Mouse (Mus musculus): ENCODE data around the gene Pum2.

Gene Pum2

GRCm38 (mm10) chr12:8764221-8764930 is 90.4 kb downstream of the Pum2 start:
- DNase-seq = no peak

DNA sequence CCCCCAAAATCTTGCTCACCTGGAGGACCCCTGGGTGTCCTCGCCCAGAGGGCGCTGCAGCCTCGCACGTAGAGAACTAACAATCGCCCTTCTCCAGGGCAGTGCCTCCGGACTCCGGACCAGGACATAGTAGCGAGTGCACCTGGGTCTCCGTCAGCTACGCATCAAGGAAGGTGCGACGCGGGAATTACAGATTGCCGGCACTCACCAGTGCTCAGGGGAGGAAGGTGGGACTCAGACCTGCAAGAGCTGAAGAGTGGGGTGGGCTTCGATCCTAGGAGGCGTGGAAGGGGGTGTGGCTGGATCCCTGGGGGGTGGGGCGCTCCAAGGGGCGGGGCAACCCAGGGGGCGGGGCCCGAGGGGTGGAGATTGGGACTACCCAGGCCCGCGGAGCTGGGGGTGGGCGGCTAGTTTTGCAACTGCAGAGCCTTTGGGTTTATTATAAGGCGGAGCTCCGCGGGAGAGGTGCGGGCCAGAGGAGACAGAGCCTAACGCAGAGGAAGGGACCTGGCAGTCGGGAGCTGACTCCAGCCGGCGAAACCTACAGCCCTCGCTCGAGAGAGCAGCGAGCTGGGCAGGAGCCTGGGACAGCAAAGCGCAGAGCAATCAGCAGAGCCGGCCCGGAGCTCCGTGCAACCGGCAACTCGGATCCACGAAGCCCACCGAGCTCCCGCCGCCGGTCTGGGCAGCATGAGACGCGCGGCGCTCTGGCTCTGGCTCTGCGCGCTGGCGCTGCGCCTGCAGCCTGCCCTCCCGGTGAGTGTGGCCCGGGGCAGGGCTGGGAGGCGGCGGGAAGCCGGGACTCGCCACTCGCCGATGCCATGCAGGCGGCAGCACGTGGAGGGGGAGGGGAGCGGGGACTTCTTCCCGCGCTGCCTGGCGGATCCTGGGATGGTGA is 97.3 kb downstream of the Pum2 start, which contains the start of gene Sdc1:
Gene Sdc1 (plus strand): TSS at position 378 of the 898 bp plus-strand sequence.
- peak; percentile 89 to 91 for DNase-seq

DNA sequence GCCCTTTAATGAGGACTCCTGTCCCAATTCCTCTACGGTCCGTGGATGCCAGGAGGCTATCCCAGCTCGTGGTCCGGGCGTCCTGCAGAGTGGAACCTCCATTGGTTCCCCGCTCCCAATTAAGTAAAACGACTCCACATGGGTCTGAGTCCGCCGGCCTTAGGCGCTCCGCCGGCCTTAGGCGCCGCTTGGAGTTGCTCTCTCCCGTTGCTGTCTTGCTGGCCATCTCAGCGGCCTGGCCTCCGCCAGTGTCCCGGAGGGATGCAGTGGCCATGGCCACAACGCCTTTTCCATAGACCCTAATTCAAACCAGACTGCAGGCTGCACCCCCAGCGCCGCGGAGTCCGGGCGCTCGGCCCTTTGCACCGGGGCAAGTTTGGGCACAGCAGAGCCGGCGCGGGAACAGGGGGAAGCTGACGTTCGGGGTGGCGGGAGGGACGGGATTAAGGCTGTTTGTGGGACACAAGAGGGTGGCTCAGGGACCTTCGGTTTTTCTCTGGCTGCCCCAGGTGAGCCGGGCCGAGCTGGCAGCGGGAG is 98.0 kb downstream of the Pum2 start:
- DNase-seq = no peak

DNA sequence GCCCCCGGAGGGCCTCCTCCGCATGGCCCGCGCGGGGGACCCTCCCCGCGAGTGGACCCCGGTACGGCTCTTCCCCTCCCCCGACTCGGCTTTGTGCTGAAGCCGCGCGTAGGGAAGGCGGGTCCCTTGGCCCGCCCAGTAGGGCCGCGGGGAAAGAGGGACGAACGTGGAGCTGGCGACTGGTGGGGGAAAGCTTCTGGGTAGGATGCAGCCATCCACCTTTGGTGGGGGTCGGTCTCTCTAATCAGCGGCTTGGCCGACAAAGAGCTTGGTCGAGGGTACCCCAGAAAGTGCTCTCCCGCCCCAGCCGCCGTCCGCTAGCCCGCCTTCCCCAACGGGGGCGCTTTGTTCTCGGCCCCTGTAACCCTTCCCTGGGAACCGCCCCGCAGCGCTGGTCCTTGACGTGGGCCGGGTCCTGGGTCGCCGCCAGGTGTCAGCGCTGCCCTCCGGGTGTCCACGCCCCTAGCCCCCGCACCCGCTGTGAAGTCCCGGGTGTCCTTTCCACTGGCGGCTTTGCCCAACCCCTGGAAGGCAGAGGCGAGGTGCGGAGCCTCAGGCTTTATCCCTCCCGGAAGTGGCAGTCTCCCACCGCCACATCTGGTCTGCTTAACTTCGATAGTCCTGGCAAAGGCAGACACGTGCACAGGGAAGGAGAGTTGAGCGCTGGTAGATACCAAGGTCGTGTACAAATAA is 98.7 kb downstream of the Pum2 start:
- DNase-seq = peak; percentile 55 to 69

DNA sequence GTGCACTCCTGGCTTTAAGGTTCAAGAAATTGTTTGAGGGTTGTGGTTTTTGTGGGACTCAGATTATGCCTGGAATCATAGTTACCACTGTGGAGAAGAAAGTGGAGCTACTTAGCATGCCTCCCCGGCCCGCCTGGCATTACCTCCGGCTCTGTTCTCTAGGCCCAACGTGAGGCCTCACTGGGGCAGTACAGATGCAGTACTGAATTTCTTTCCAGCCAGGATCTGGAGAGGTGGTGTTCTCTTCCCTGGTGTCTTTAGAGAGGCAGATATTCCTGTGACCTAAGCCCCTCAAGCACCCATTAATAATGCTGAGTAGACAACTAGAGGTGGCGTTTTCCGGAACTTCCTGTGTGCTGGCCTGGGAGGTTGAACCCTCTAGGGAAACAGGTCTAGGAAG is 99.4 kb downstream of the Pum2 start:
- DNase-seq = no peak

DNA sequence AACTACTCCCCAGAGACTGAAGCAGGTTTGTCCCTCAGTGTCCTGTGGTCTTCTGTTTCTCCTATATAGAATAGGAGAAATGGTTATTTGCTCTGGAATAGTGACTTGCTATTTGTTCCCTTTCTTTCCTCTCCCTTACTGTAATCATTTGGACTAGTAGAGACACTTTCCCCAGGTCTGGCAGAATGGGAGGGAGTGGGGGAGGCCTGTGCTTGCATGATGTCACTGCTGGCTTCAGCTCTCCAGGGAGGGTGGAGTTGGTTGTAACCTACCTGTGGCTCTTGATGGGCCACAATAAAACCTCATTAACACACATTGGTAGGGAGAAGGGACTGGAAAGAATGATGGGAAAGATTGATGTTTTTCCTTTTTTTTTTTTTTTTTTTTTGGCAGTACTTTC is 100.2 kb downstream of the Pum2 start:
- no peak for DNase-seq

GRCm38 (mm10) chr12:8776206-8776605 is 102.3 kb downstream of the Pum2 start:
- no peak for DNase-seq

- DNase-seq = no peak
Measured at GRCm38 (mm10) chr12:8776741-8777140, 102.8 kb downstream of the Pum2 start.

DNA sequence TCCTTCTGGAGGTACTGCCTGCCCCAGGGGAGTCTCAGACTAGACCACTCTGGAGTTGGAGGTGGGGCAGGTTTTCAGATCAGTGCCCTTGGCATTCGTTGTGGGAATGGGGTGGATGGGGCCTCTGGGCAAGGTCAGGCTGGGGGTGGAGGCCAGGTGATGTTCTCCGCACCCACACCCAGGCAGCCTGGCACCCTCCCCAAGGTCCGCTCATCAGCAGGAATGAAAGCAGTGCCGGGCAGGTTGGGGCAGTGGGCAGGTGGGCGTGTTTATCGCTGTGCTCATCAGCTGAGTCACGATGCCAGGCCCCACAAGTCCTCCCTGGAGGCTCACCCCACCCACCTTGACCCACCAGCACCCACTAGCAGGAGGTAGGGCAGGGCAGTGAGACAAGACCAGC is 104.2 kb downstream of the Pum2 start:
- no peak for DNase-seq

DNA sequence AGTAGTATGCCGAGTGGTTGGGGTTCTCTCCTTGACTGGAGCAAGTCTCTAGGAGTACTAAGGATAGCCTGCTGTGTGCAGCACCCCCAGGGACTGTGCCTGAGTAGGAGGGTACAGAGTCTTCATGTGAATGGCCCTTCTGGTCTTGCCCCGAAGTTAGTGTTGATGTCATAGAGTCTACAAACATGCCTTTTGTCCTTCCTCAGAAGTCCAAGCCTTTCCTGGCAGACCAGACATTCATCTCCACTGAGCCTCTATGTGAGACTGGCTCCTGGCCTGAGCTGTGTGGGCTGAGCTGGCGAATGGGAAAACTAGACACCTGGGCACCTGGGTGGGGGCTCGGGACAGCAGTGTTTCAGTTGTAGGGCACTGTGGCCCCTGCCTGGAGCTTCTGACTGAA is 105.9 kb downstream of the Pum2 start:
- no peak for DNase-seq

DNA sequence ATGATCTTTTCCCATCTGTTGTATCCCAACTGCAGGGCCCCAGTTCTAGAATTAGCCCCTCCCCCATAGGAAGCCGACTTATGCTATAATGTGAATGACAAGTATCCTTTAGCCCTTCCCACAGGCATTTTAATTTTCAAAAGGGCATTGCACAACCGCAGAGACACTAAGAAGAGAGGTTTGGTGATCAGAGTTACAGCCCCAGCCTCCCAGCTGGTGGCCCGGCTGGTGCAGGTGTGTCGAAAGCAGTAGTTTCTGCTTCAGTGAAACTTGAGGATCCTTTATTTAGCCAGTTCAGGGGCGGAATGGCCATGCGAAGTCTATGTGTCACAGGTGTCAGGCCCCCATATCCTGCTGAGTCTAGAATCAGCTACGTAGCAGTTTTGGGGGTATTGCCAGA is 107.2 kb downstream of the Pum2 start:
- DNase-seq = no peak

- DNase-seq = peak; percentile 59 to 72
Measured at GRCm38 (mm10) chr12:8781681-8782378, 107.9 kb downstream of the Pum2 start.

DNA sequence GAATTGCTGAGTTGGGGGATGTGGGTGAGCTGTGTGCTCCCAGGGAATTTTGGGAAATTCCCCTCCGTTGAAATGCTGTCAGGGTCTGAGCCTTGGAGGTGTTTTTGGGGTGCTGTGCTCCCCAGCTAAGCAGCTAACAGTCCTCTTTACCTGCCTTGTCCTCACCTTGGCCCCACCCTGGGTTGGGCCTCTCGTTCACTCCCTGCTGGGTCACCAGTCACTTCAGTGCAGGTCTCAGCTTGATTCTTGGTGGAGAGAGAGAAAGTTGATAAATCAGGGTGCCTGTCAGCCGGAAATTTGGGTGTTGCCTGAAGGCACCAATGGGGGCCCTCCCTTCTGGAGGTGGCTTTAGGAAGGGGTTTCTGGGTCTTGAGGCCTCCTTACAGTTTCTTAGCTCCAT is 108.6 kb downstream of the Pum2 start:
- DNase-seq = no peak

- no peak for DNase-seq
Measured at GRCm38 (mm10) chr12:8784189-8784588, 110.3 kb downstream of the Pum2 start.

GRCm38 (mm10) chr12:8786476-8786875 is 112.5 kb downstream of the Pum2 start:
- DNase-seq = no peak

DNA sequence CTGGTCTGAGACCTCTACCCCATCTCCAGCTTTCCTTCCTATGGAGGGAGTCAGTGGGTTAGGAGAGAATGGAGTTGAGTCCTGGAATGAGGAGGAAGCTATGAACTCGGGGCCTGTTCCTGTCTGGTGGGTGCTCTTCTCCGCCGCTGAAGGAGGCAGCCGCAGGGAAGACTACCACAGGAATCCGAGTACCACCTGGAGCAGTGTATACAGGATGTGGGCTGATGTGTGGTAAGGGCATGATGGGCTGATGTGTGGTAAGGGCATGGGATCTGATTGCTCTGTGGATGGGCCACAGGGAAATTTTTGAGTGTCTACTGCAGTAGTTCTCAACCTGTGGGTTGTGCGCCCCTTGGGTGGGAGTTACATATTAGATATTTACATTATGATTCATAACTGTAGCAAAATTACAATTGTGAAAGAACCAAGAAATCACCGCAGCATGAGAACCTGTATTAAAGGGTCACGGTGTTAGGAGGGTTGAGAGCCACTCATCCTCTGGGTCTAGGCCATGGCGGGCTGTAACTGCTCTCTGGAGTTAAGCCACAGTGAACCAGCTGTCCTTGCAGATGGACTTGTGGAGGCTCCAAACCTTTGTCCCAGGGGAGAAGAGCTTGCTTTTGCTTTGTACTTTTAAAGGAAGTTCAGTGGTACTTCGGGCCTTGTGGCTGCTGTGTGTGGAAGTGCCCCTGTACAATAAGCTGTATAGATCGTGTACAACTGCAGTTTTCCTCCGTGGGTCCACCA is 113.2 kb downstream of the Pum2 start:
- peak; percentile 74 to 76 for DNase-seq

DNA sequence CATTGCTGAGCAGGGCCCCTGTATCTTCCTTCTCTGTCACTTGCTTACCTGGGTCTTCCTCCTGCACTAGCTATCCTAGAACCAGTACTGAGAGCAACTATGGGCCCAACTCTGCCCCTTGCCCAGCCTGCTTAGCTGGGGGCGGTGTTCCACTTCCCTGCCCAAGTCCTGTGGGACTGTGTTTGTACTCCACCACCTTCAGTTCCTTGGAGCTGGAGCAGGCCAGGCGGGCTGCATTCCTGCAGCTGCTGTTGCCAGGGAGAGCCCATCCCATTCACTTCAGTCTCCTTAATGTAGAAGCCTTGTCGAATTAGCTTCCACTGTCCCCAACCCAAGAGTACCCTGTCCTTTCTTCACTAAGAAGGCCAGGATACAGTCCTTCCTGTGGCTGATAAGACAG is 114.5 kb downstream of the Pum2 start:
- no peak for DNase-seq

- no peak for DNase-seq
Measured at GRCm38 (mm10) chr12:8790615-8791014, 116.7 kb downstream of the Pum2 start.

GRCm38 (mm10) chr12:8793410-8794051 is 119.6 kb downstream of the Pum2 start:
- DNase-seq = peak; percentile 69

GRCm38 (mm10) chr12:8797936-8798335 is 124.0 kb downstream of the Pum2 start:
- DNase-seq = no peak

DNA sequence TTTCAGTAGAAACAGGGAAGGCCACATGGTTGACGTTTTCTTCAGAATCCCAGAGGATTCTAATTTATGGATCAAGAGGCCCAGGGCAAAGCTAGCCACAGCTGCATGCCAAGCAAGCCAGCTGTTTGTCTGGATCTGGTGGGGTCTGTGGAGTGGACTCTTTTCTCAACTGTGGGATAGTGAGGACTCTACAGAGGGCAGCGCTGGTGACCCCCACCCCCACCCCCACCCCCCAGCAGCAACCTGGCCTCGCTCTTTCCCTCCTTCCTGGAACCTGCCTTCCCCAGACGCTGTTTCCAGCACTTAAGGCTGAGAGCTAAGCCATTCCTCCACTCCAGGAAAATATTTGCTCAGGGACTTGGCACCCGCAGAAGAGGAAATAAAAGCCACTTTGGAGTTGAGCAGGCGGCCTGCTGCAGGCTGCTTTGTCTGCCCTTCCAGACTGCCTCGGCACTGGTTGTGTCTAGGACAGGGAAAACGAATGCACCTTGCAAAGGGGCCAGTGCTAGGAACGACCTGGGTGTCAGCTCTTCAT is 124.6 kb downstream of the Pum2 start:
- DNase-seq = no peak

Measured in cerebellum, postnatal 10 days (tissue).